Mouse (Mus musculus): Measurements from ENCODE around the gene Bpifc.

Gene Bpifc

GRCm38 (mm10) chr10:86011172-86011571, 523 bp downstream of the Bpifc start:
- DNase-seq: no peak

GRCm38 (mm10) chr10:86010636-86011035, 1.1 kb downstream of the Bpifc start:
- no peak for DNase-seq

GRCm38 (mm10) chr10:86009688-86010087, 2.0 kb downstream of the Bpifc start:
- DNase-seq: no peak

- DNase-seq: no peak
These were observed 5.2 kb downstream of the Bpifc start for GRCm38 (mm10) chr10:86006455-86006854.

GRCm38 (mm10) chr10:86000447-86000846, 11.2 kb downstream of the Bpifc start:
- no peak for DNase-seq

GRCm38 (mm10) chr10:85994543-85995104, 17.1 kb downstream of the Bpifc start:
- no peak for DNase-seq

- DNase-seq: no peak
These were observed 17.9 kb downstream of the Bpifc start for GRCm38 (mm10) chr10:85993836-85994235.

- DNase-seq: no peak
These were observed 19.3 kb downstream of the Bpifc start for GRCm38 (mm10) chr10:85992412-85992811.

GRCm38 (mm10) chr10:85989412-85990115, 22.1 kb downstream of the Bpifc start:
- DNase-seq: no peak

- DNase-seq: no peak
These were observed 38.8 kb downstream of the Bpifc start for GRCm38 (mm10) chr10:85972915-85973314.

GRCm38 (mm10) chr10:85971826-85972225, 39.9 kb downstream of the Bpifc start:
- no peak for DNase-seq

- DNase-seq: no peak
These were observed 41.6 kb downstream of the Bpifc start for GRCm38 (mm10) chr10:85969894-85970620.

- no peak for DNase-seq
These were observed 43.0 kb downstream of the Bpifc start for GRCm38 (mm10) chr10:85968731-85969130.

- peak; percentile 73 for DNase-seq
These were observed 43.5 kb downstream of the Bpifc start for GRCm38 (mm10) chr10:85968157-85968634.

GRCm38 (mm10) chr10:85967411-85968156, 44.1 kb downstream of the Bpifc start:
- no peak for DNase-seq

GRCm38 (mm10) chr10:85966476-85966875, 45.2 kb downstream of the Bpifc start:
- no peak for DNase-seq

GRCm38 (mm10) chr10:85964316-85964715, 47.4 kb downstream of the Bpifc start:
- no peak for DNase-seq

- DNase-seq: no peak
These were observed 48.8 kb downstream of the Bpifc start for GRCm38 (mm10) chr10:85962897-85963296.

- DNase-seq: peak; percentile 97
These were observed 54.2 kb downstream of the Bpifc start, which contains the start of gene Rtcb for GRCm38 (mm10) chr10:85957464-85957950. Gene Rtcb, minus strand, starts transcription at chr10:85957823.

GRCm38 (mm10) chr10:85956871-85957419, 54.8 kb downstream of the Bpifc start:
- DNase-seq: no peak

GRCm38 (mm10) chr10:85954429-85954828, 57.3 kb downstream of the Bpifc start:
- DNase-seq: no peak

- no peak for DNase-seq
These were observed 58.3 kb downstream of the Bpifc start for GRCm38 (mm10) chr10:85953401-85953800.

All from thymus, postnatal 25 days (tissue).